Mouse (Mus musculus) mouse embryonic stem cell (cell line): ENCODE results near the gene Myh7.

Source experiments
- in situ Hi-C, 2 experiments: fragments of 300-500 bp; cut with MboI; formaldehyde crosslinking; loops; 1 replicate in 1 of 2; 3 replicates in 1 of 2; pipeline ENCODE4 v1.14.3; 2019 to 2020; ENCODE audit warnings: low sequenced_read_pairs in 2 of 2, low pct_unique_long_range_greater_than_20kb in 1 of 2, mixed read lengths in 1 of 2; ENCODE audit not compliant: unreplicated experiment in 1 of 2

Gene Myh7

GRCm38 (mm10) chr14:54935904-54936830 is 58.3 kb downstream of the Myh7 start, which contains the start of gene Cmtm5:
Gene Cmtm5, plus strand, starts transcription at chr14:54936261.
- in situ Hi-C loops: no loop called here

GRCm38 (mm10) chr14:54932645-54933150 is 61.7 kb downstream of the Myh7 start, which contains the start of gene Il25:
Gene Il25, plus strand, starts transcription at chr14:54932695.
- in situ Hi-C loops: no loop called here

GRCm38 (mm10) chr14:54930431-54930830 is 64.0 kb downstream of the Myh7 start:
- in situ Hi-C loops: no loop called here

- in situ Hi-C loops: no loop called here
These were observed 64.6 kb downstream of the Myh7 start for GRCm38 (mm10) chr14:54929801-54930200.

- in situ Hi-C loops: no loop called here
These were observed 67.1 kb downstream of the Myh7 start for GRCm38 (mm10) chr14:54927296-54927695.

GRCm38 (mm10) chr14:54926401-54927158 is 67.8 kb downstream of the Myh7 start:
- in situ Hi-C loops: no loop called here

GRCm38 (mm10) chr14:54925349-54926342 is 68.8 kb downstream of the Myh7 start, which contains the start of gene Efs:
Gene Efs, minus strand, starts transcription at chr14:54926126.
- in situ Hi-C loops: no loop called here

GRCm38 (mm10) chr14:54924641-54925348 is 69.6 kb downstream of the Myh7 start:
- in situ Hi-C loops: no loop called here
